Mouse (Mus musculus): ENCODE measurements around the gene Spata4. TPM values are rescaled to one million over a fixed set of nuclear protein-coding genes. Genes with fewer than 3 reads are reported as not detected.

Spata4 gene
- not detected in 2 replicates for polyA plus RNA-seq (2015; fragmentation: Nextera tagmentation; extraction: Ambion mirVana)

DNA sequence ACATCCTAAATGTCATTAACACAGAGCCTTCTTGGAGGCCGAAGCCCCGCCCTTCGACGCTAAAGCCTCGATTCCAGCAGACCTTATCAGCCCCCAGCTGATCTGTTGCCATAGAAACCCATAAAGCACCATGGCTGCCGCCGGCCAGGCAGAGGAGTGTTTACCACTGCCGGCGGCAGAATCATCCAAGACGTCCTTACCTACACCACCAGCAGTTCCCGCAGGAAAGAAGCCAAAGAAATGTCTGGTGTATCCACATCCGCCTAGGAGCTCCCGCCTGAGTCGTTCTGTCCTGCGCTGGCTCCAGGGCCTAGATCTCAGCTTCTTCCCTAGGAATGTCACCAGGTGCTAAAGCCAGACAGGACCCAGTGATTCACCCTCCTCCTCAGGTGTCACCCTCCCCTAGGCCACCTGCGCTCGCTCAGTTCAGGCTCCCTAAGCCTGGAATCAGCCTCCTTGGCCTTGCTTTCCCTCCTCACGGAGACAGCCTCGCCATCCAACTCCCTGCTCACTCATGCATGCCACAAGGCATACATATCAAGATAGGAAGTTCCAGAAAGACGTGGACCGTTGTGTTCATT, at the start of gene Spata4:
Gene Spata4 (plus strand): TSS at position 111 of the 581 bp plus-strand sequence.
- peak; percentile 94 for ATAC-seq
- Histone ChIP-seq H3K27ac (no peak within 1 kb of the TSS), H3K4me2 (peak within 1 kb of the TSS; percentile 69), H3K27me3 (no peaks in the 10 kb centered on the region), H3K9me3 (replicated peaks) (no peaks in the 10 kb centered on the region), H3K4me1 (peaks cover 8% of the 10 kb centered on the region; the same call in 1 of the 2 replicates), H3K36me3 (ENCODE audit: poor library complexity, severe bottlenecking) (no peaks in the 10 kb centered on the region), H3K4me3 (peak within 1 kb of the TSS; percentile 37), H3K9ac (peak within 1 kb of the TSS; percentile 56)
- WGBS: 4% methylated on average over 21 of the region's 21 CpGs

DNA sequence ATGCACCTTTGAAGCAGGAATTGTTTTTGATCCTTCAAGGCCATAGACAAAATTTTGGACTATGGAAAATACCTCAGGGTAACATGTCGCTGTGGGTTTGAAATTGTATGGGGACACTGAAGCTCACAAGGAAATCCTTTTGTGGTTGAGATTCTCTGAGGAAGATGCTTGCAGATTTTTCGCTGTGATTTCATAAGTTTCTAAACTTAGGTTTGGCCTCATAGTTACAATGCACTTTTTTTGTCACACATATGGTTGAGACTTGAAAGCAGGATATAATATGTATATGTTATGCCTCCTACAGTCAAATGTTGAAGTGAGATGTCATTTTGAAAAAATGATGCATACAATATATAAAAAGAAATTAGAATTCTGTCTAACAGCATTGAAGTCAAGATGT, 45.7 kb upstream of the Spata4 start:
- no peak overlapping the region for H3K9ac ChIP-seq
- H3K4me1 ChIP-seq: no peaks in the 10 kb centered on the region
- H3K27me3 ChIP-seq: no peaks in the 10 kb centered on the region
- H3K9me3 ChIP-seq (replicated peaks): no peaks in the 10 kb centered on the region
- no peak overlapping the region for H3K4me3 ChIP-seq
- no peak overlapping the region for H3K4me2 ChIP-seq
- no peaks in the 10 kb centered on the region for H3K36me3 ChIP-seq (ENCODE audit: poor library complexity, severe bottlenecking)
- ATAC-seq: no peak
- WGBS: 88% methylated on average over 2 of the region's 2 CpGs
- no peak overlapping the region for H3K27ac ChIP-seq

DNA sequence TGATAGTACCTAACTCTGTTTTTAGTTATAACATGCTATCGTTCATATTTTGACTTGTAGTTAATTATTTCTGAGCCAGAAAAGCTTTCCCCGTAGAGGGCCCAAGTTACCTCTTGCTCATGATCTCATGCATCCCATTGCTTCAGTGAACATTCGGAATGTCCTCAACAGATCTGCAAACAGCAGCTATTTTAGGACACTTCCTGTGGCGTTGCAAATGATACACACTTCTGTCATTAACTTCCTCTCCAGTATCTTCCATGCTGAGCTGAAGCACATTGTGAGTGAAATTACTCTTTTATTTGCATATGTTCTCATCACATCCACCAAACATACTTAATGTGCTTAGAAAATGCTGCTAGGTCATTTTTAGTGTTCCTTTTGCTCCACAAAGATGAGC, 38.4 kb upstream of the Spata4 start:
- Histone ChIP-seq H3K9me3 (replicated peaks) (no peaks in the 10 kb centered on the region), H3K27me3 (no peaks in the 10 kb centered on the region), H3K27ac (no peak overlapping the region), H3K4me1 (no peaks in the 10 kb centered on the region), H3K4me2 (no peak overlapping the region), H3K36me3 (ENCODE audit: poor library complexity, severe bottlenecking) (no peaks in the 10 kb centered on the region), H3K4me3 (no peak overlapping the region), H3K9ac (no peak overlapping the region)
- no peak for ATAC-seq
- 82% methylated on average over 4 of the region's 4 CpGs for WGBS

DNA sequence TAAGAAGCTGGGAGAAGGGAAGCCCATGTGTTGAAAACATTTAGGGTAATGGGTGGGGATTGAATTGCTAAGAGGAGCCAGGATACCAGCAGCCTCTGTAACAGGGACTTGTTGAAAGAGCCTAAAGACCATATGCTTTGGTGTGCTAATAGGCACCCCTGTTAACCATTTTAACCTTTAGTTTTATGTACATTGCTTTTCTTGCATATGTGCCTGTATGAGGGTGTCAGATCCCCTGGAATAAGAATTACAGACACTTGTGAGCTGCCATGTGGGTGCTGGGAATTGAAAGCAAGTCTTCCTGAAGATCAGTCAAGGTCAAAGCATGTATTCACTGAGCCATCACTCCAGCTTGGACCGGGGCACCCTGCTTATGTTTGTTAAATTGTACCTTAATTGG, 35.4 kb upstream of the Spata4 start:
- no peak for ATAC-seq
- no peaks in the 10 kb centered on the region for H3K4me1 ChIP-seq
- H3K9ac ChIP-seq: no peak overlapping the region
- no peak overlapping the region for H3K4me3 ChIP-seq
- H3K36me3 ChIP-seq (ENCODE audit: poor library complexity, severe bottlenecking): no peaks in the 10 kb centered on the region
- no peaks in the 10 kb centered on the region for H3K9me3 ChIP-seq (replicated peaks)
- 76% methylated on average over 1 of the region's 1 CpGs for WGBS
- H3K4me2 ChIP-seq: no peak overlapping the region
- H3K27me3 ChIP-seq: no peaks in the 10 kb centered on the region
- H3K27ac ChIP-seq: no peak overlapping the region

DNA sequence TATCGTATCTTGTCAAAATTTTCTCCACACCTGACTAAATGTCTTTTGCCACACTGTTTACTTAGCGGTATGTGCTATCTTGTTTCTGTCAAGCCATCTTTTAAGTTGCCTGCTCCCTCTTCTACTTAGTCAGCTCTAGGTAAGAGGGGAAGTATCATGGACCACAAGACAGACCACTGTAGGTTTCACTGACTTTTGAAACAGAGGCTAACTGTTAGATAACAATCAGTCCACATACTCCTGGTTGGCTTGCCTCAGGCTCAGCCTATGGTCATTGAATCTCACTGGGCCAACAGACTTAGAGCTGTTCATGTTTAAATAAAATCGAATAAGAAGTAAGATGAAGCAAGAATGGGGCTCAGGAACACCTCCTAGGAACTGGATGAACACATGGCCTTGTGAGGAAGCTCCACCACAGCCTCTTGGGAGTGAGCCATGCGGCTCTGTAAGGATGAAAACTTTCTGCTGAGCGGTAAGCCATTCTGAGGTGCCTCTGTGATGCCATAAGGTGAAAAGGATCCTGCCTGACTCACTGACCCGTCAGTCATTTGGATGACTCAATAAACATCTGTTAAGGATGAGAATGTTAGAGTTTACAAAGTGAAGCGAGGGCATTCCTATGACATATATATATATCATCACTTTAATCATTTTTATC, 34.8 kb upstream of the Spata4 start:
- Histone ChIP-seq H3K27me3 (no peaks in the 10 kb centered on the region), H3K4me1 (no peaks in the 10 kb centered on the region), H3K36me3 (ENCODE audit: poor library complexity, severe bottlenecking) (no peaks in the 10 kb centered on the region), H3K4me3 (no peak overlapping the region), H3K27ac (no peak overlapping the region), H3K4me2 (no peak overlapping the region), H3K9ac (no peak overlapping the region), H3K9me3 (replicated peaks) (no peaks in the 10 kb centered on the region)
- no peak for ATAC-seq
- 90% methylated on average over 7 of the region's 7 CpGs for WGBS

DNA sequence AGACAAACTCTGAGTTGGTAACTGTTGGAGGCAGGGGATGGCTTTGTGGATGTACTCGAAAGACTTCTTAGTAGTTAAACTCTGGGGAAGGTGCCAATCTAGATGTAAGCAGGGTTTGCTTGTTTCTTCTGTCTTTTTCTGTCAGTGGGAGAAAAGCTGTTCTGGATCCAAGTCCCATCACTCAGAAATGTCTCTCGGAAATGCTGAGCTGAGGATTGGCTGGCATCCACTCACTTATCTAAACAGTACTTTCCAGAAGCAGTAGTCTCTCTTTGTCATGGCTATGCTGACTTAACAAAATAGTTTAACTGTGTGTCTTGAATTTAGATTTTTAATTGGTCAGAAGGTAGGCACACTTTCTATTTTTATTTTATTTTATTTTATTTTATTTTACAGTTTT, 33.4 kb upstream of the Spata4 start:
- H3K4me3 ChIP-seq: no peak overlapping the region

DNA sequence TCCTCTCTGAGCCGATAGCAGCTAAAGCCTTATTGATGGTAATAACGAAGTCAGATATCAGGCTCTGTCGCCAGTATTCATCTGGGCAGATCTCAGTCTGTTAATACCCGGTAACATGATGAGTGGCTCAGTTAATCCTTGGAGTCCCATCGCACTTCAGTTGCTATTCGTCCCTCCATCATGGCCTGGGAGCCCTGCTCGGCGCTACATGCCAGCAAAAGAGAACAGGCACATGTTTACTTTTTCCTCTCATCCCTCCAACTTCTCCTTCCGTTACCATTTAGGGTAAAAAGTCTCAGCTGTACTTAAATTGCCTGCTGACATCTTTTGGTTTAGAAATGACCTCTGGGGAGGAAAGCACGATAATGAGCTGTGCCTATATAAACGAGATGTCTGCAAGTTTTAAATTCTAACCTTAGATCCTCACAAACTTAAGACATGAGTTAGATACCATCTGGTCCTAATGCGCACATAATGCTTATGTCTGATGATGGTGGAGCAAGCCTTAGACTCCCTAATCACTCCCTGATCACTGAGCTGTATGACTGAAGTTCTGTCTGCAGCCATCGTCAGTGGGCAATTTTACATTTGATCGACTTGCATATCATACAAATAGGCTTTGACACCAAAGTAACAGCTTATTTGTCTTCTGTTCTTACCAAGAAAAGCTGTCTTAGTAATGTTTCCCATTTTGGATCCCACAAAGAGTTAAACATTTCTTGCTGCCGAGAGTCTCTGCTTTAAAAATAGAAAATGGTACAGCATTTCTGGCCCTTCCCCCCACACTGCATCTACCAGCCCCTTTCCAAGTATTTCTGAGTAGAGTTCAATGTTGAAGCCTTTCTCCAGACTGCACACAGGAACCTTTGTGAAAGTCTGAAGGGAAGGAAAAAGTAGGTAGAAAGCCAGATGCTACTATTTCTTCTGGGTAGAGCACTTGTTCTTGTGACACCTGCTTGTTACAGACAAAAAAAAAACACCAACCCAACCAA, 29.7 kb upstream of the Spata4 start:
- Histone ChIP-seq H3K4me1 (no peaks in the 10 kb centered on the region), H3K36me3 (ENCODE audit: poor library complexity, severe bottlenecking) (no peaks in the 10 kb centered on the region), H3K9me3 (replicated peaks) (no peaks in the 10 kb centered on the region), H3K27me3 (no peaks in the 10 kb centered on the region), H3K27ac (no peak overlapping the region), H3K4me3 (no peak overlapping the region), H3K4me2 (no peak overlapping the region), H3K9ac (no peak overlapping the region)
- 74% methylated on average over 15 of the region's 15 CpGs for WGBS
- no peak for ATAC-seq

More for the DNA sequence above, 33.4 kb upstream of the Spata4 start:
- Histone ChIP-seq H3K27me3 (no peaks in the 10 kb centered on the region), H3K4me2 (no peak overlapping the region), H3K36me3 (ENCODE audit: poor library complexity, severe bottlenecking) (no peaks in the 10 kb centered on the region), H3K27ac (no peak overlapping the region), H3K9ac (no peak overlapping the region), H3K9me3 (replicated peaks) (no peaks in the 10 kb centered on the region), H3K4me1 (no peaks in the 10 kb centered on the region)
- ATAC-seq: no peak
- WGBS: 73% methylated on average over 2 of the region's 2 CpGs

DNA sequence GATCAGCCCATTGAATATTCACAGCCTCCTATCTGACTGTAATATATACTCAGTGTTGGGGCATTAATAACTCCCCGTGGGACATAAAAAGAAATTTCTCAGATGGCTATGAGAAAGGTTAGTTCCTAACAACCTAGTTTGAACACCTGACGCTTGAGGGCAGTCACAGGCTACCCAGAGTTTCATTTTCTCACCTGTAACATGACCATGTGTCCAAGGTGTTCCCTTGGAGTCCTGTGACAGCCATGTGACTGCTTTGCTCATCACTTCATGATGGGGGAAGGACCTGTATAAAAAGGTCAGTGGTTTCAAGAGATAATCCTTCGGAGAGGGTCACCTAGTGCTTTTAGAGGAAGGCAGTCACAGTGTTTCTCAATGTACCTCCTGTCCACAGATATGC, 19.1 kb upstream of the Spata4 start:
- ATAC-seq: no peak
- 90% methylated on average over 3 of the region's 3 CpGs for WGBS
- no peak overlapping the region for H3K9ac ChIP-seq
- H3K9me3 ChIP-seq (replicated peaks): no peaks in the 10 kb centered on the region
- H3K4me1 ChIP-seq: no peaks in the 10 kb centered on the region
- H3K27ac ChIP-seq: no peak overlapping the region
- H3K4me2 ChIP-seq: no peak overlapping the region
- no peaks in the 10 kb centered on the region for H3K36me3 ChIP-seq (ENCODE audit: poor library complexity, severe bottlenecking)
- no peaks in the 10 kb centered on the region for H3K27me3 ChIP-seq
- H3K4me3 ChIP-seq: no peak overlapping the region

DNA sequence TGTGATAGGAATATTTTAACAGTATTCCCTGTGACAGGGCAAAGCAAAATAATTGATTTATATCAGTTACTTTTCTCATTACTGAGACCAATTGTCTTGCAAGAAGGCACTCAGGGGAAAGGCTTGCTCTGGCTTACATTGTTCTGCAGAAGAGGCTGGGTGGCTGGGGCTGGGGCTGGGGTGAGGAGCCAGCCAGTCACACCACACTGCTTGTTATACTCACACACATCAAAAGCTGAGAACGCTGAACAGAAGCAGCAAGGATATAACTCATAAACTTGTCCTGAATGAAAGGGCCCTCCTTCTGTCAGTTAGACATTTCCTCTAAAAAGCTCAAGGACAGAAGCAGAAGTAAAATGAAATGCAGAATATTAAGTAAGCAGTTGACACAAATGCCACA, 17.7 kb upstream of the Spata4 start:
- Histone ChIP-seq H3K4me1 (no peaks in the 10 kb centered on the region), H3K4me2 (no peak overlapping the region)
- 50% methylated on average over 1 of the region's 1 CpGs for WGBS

DNA sequence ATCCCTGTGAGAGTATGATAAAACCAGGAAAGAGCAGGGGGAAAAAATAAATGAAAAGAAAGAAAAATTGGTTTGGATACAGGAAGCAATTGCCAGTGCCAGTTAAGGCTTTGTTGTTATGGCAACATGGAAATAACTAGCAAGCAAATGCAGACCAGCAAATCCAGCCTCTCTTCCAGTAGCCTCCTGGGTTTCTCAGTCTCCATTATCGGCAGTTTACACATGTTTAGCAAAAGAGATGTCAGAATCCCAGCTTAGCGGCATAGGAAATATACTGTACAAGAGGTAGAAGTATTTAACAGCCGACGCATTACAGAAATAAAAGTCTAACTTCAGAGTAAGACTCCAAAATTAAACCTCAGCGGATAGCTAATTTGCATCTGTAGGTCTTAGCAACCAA, 5.9 kb upstream of the Spata4 start:
- Histone ChIP-seq H3K9ac (no peak overlapping the region), H3K36me3 (ENCODE audit: poor library complexity, severe bottlenecking) (no peaks in the 10 kb centered on the region), H3K4me1 (no peaks in the 10 kb centered on the region), H3K4me2 (no peak overlapping the region), H3K9me3 (replicated peaks) (no peaks in the 10 kb centered on the region), H3K27ac (no peak overlapping the region), H3K4me3 (no peak overlapping the region), H3K27me3 (no peaks in the 10 kb centered on the region)
- 72% methylated on average over 5 of the region's 5 CpGs for WGBS
- peak; percentile 50; the same call in 1 of the 2 replicates for ATAC-seq

More for the DNA sequence above, 17.7 kb upstream of the Spata4 start:
- Histone ChIP-seq H3K27me3 (no peaks in the 10 kb centered on the region), H3K27ac (no peak overlapping the region), H3K36me3 (ENCODE audit: poor library complexity, severe bottlenecking) (no peaks in the 10 kb centered on the region), H3K4me3 (no peak overlapping the region), H3K9ac (no peak overlapping the region), H3K9me3 (replicated peaks) (no peaks in the 10 kb centered on the region)
- ATAC-seq: no peak

DNA sequence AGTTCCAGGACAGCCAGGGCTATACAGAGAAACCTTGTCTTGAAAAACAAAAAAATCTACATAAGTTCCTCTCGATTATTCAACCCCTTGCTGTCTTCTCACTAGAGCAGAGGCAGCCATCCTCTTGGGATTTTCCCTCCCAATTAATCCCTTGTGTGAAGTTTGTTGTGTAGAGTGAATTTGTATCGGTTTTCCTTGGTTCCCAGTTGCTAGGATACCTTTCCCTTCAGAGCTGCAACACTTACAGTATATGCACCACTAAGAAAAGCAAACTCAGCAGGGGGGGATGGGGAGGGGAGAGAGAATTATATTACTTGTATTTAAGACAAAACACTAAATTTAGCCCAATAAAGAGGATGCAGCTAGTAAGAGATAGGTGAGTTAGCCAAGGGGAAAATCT, 4.5 kb upstream of the Spata4 start:
- Histone ChIP-seq H3K27me3 (no peaks in the 10 kb centered on the region), H3K27ac (no peak overlapping the region), H3K4me1 (peaks cover 8% of the 10 kb centered on the region; the same call in 1 of the 2 replicates), H3K9ac (no peak overlapping the region), H3K4me3 (no peak overlapping the region), H3K4me2 (no peak overlapping the region), H3K9me3 (replicated peaks) (no peaks in the 10 kb centered on the region), H3K36me3 (ENCODE audit: poor library complexity, severe bottlenecking) (no peaks in the 10 kb centered on the region)
- ATAC-seq: no peak
- 42% methylated on average over 2 of the region's 2 CpGs for WGBS

DNA sequence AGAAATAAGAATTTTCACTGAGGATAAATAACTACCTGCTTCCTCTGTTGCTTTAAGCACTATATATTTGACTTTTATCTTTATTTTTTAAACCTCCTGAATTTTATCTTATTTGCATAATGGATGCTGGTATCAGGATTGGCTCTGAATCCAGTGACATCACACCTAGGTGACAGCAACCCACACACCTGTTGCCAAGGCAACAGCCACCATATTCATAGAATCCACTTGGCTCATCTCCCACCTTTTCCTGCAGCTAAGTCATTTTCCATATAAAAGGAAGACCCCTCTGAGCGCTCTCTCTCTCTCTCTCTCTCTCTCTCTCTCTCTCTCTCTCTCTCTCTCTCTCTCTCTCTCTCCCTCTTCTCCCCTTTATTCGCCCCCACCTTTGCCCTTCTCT, 3.6 kb upstream of the Spata4 start:
- Histone ChIP-seq H3K27me3 (no peaks in the 10 kb centered on the region), H3K4me1 (peaks cover 8% of the 10 kb centered on the region; the same call in 1 of the 2 replicates), H3K36me3 (ENCODE audit: poor library complexity, severe bottlenecking) (no peaks in the 10 kb centered on the region), H3K27ac (no peak overlapping the region), H3K9ac (no peak overlapping the region), H3K4me2 (no peak overlapping the region), H3K4me3 (no peak overlapping the region), H3K9me3 (replicated peaks) (no peaks in the 10 kb centered on the region)
- 86% methylated on average over 2 of the region's 2 CpGs for WGBS
- ATAC-seq: no peak
